Mouse (Mus musculus): ENCODE results near the gene Rbfox1.

DNA sequence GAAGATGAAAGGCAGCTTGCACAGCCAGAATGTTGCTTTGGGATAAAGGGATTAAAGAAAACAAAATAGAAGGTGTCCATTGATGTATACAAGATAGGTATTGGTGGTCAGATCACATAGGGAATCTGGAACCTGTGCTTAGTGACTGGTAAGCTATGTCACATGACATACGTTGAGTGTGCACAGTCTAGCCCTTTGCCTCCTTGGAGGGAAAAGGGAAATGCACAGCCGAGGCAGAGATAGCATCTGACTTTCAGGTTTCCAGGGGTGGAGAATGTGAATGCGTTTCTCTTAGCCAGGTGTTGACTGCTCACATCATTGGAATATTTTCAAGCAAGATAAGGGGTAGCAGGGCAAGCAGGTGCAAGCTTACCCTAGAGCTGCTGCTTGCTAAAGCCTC is 1230.8 kb downstream of the Rbfox1 start:
- TF ChIP-seq CTCF (IDR thresholded peaks at IDR 0.05; ENCODE audit: low read depth, low read length) (no peak), POLR2A (IDR thresholded peaks at IDR 0.05; ENCODE audit: borderline replicate concordance, low read depth, low read length) (no peak)

Measured in bone marrow macrophage, adult 2 months (primary cell).